Mouse (Mus musculus) neutrophil, adult 5-6 weeks (primary cell): ENCODE results near the gene Gm10447. TPM values are rescaled to one million over a fixed set of nuclear protein-coding genes. Genes with fewer than 3 reads are reported as not detected.

Source experiments
- ATAC-seq: fragments of 151-379, 151-347 bp; 2 replicates; pipeline ENCODE4 v1.8.0; 2017; ENCODE audit warnings: mild to moderate bottlenecking, moderate TSS enrichment; ENCODE audit not compliant: insufficient number of reproducible peaks, poor library complexity, low FRiP score, severe bottlenecking; ENCODE audit errors: extremely low read depth
- total RNA-seq: library from RNA; stranded (forward); fragments of 200-1000 nt; gene quantifications from 2 replicates; pipeline ENCODE4 v1.2.3, GENCODE M21; 2017

Gm10447 gene
- total RNA-seq, 1 experiment from 2014 or later = not detected

- no peak for ATAC-seq
Observed at GRCm38 (mm10) chr11:53424826-53425225, 32.1 kb downstream of the Gm10447 start.

GRCm38 (mm10) chr11:53423036-53423435 is 33.9 kb downstream of the Gm10447 start, which contains the start of gene Leap2:
Gene Leap2 (minus strand): TSS chr11:53423170.
- ATAC-seq = no peak

DNA sequence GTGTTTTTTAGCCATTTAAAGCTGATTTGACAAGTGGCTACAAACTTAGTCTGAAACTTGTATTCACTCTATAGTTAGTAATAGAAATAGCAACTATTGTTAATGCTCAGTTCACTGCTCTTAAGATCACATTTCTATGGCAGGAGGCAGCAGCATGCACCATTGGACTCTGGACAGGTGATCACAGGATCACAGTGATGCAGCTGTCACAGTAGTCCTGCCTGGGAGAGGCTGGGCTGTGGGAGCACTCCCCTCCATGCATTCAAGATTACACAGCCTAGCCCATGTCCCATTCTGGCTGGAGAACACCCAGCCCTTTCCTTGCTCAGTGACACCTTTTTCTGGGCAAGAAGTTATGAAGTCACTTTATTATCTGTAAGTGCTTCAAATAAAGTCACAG is 38.9 kb downstream of the Gm10447 start:
- ATAC-seq = no peak

GRCm38 (mm10) chr11:53413871-53414270 is 43.0 kb downstream of the Gm10447 start:
- ATAC-seq = no peak

DNA sequence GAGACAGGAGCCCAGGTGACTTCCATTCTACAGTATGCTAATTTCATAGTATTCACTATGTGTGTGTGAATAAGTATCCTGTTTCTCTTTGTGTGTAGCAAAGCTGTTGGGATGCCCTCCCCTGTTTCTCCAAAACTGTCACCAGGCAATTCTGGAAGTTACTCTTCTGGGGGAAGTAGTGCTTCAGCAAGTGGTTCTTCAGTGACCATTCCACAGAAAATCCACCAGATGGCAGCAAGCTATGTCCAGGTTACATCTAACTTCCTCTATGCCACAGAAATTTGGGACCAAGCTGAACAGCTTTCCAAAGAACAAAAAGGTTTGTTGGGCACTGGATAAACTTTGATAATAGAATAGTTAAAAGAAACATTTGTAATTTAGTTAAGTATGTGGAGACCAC is 45.2 kb downstream of the Gm10447 start:
- 0 out of 2 replicates have a peak, but pooled peaks have one; percentile 26 for ATAC-seq

Other genes starting within 250 kb of the Gm10447 start
- 190 and 223 TPM in 2 replicates for gene Hspa4, start 156.7 kb downstream of the Gm10447 start, total RNA-seq
- 4.7 and 7.3 TPM in 2 replicates for gene Zcchc10, start 132.4 kb downstream of the Gm10447 start, total RNA-seq
- gene Aff4, start 106.3 kb downstream of the Gm10447 start, total RNA-seq = 183 and 186 TPM in 2 replicates
- gene Leap2, start 33.9 kb downstream of the Gm10447 start, total RNA-seq = not detected in 2 replicates
- 14.4 and 16.3 TPM in 2 replicates for gene Uqcrq, start 26.3 kb downstream of the Gm10447 start, total RNA-seq
- not detected in 2 replicates for gene Gdf9, start 26.1 kb downstream of the Gm10447 start, total RNA-seq
- gene Shroom1, start 95 bp upstream of the Gm10447 start, total RNA-seq = not detected in 2 replicates
- gene Gm9837, start 13.4 kb upstream of the Gm10447 start, total RNA-seq = not detected in 2 replicates
- not detected in 2 replicates for gene Gm9945, start 23.1 kb upstream of the Gm10447 start, total RNA-seq
- gene Sowaha, start 23.2 kb upstream of the Gm10447 start, total RNA-seq = not detected in 2 replicates
- gene Sept8, start 62.1 kb upstream of the Gm10447 start, total RNA-seq = 0.47 and 0.86 TPM in 2 replicates
- gene Kif3a, start 110.3 kb upstream of the Gm10447 start, total RNA-seq = 4.3 and 4.9 TPM in 2 replicates
- gene Il4, start 161.6 kb upstream of the Gm10447 start, total RNA-seq = 1.9 TPM in 1 of 2 replicates, not detected in the other
- not detected in 2 replicates for gene Il13, start 177.6 kb upstream of the Gm10447 start, total RNA-seq